Mouse (Mus musculus) liver, embryonic 11.5 days (tissue): ENCODE data around the gene Gmds. TPM values are rescaled to one million over a fixed set of nuclear protein-coding genes. Genes with fewer than 3 reads are reported as not detected.
A peak's percentile ranks its signal among the peaks of the same experiment; 100 is the strongest.

Experiments used
- ATAC-seq: fragments of 200-750 bp; cut with Nextera tagmentation; replicated peaks from 2 replicates; pipeline ENCODE4 v1.8.0; 2017; ENCODE audit warnings: moderate number of reproducible peaks, mild to moderate bottlenecking, moderate TSS enrichment, moderate library complexity; ENCODE audit not compliant: low FRiP score
- DNase-seq: peaks from one replicate; pipeline ENCODE4 v3.0.0-alpha.2; 2017; ENCODE audit warnings: low spot score
- H3K27ac ChIP-seq: fragments of 300-500 bp; sonication (generic); 2 replicates; pipeline ENCODE4 v1.5.1; 2014; ENCODE audit warnings: mild to moderate bottlenecking, low read depth, low read length, control low read depth
- H3K27me3 ChIP-seq: fragments of 300-500 bp; sonication (generic); replicated peaks from 2 replicates; pipeline ENCODE4 v1.6.1; 2014; ENCODE audit warnings: low read length, mixed read lengths; ENCODE audit not compliant: control insufficient read depth, insufficient read depth
- H3K36me3 ChIP-seq: fragments of 300-500 bp; sonication (generic); 2 replicates; pipeline ENCODE4 v1.6.1; 2014; ENCODE audit warnings: mild to moderate bottlenecking, low read length, moderate library complexity, mixed read lengths; ENCODE audit not compliant: control insufficient read depth, insufficient read depth
- H3K4me1 ChIP-seq: fragments of 300-500 bp; sonication (generic); replicated peaks from 2 replicates; pipeline ENCODE4 v1.6.1; 2014; ENCODE audit warnings: low read length, mixed read lengths; ENCODE audit not compliant: control insufficient read depth, insufficient read depth
- H3K4me2 ChIP-seq: fragments of 300-500 bp; sonication (generic); 2 replicates; pipeline ENCODE4 v1.6.1; 2014; ENCODE audit warnings: mild to moderate bottlenecking, control low read depth, moderate library complexity
- H3K4me3 ChIP-seq: fragments of 300-500 bp; sonication (generic); 2 replicates; pipeline ENCODE4 v1.5.1; 2014; ENCODE audit warnings: low read depth, low read length, control low read depth
- H3K9ac ChIP-seq: fragments of 300-500 bp; sonication (generic); 2 replicates; pipeline ENCODE4 v1.6.1; 2014; ENCODE audit warnings: low read depth, low read length, control low read depth
- H3K9me3 ChIP-seq: fragments of 300-500 bp; sonication (generic); 2 replicates; pipeline ENCODE4 v1.6.1; 2016; ENCODE audit warnings: low read length, inconsistent platforms, mixed read lengths; ENCODE audit not compliant: control insufficient read depth
- WGBS: fragments of 180-500 bp; shearing (Covaris S2); extraction: QIAGEN DNeasy Blood & Tissue Kit; methylation state at CpG from one replicate; pipeline ENCODE4 v1.1.7; 2014; 5-methylcytosine and 5-hydroxymethylcytosine counted together
- polyA plus RNA-seq: library from polyadenylated mRNA; unstranded; fragments of >200 nt; fragmentation: Nextera tagmentation; extraction: Ambion mirVana; gene quantifications from 2 replicates; pipeline ENCODE4 v1.2.1, GENCODE M21; 2014

The Gmds gene
- polyA plus RNA-seq, 1 experiment from 2014 or later: 19.7 TPM

- H3K9me3 ChIP-seq: no peaks in the 10 kb centered on the region
- no peaks in the 10 kb centered on the region; the same call in 1 of the 2 replicates for H3K4me1 ChIP-seq
- DNase-seq (no peak), ATAC-seq (no peak; the same call in 1 of the 2 replicates)
- peak overlapping the region; percentile 83 for H3K4me3 ChIP-seq
- WGBS: 6% methylated on average over 32 of the region's 32 CpGs
- no peaks in the 10 kb centered on the region for H3K27me3 ChIP-seq
- peak overlapping the region; percentile 89 for H3K9ac ChIP-seq
- H3K27ac ChIP-seq: no peak overlapping the region; the same call in 1 of the 2 replicates
- peak overlapping the region; percentile 95 for H3K4me2 ChIP-seq
- H3K36me3 ChIP-seq: no peaks in the 10 kb centered on the region
These were observed 616 bp downstream of the Gmds start for GRCm38 (mm10) chr13:32337735-32338512.

- DNase-seq (no peak), ATAC-seq (no peak)
- no peak overlapping the region for H3K4me2 ChIP-seq
- H3K4me1 ChIP-seq: no peaks in the 10 kb centered on the region
- no peaks in the 10 kb centered on the region for H3K9me3 ChIP-seq
- H3K27me3 ChIP-seq: no peaks in the 10 kb centered on the region
- H3K9ac ChIP-seq: no peak overlapping the region
- 65% methylated on average over 4 of the region's 4 CpGs for WGBS
- H3K27ac ChIP-seq: no peak overlapping the region
- H3K4me3 ChIP-seq: no peak overlapping the region
- no peaks in the 10 kb centered on the region for H3K36me3 ChIP-seq
These were observed 20.2 kb downstream of the Gmds start for GRCm38 (mm10) chr13:32318309-32318708.

GRCm38 (mm10) chr13:32317354-32317753 lies 21.2 kb downstream of the Gmds start:
- ATAC-seq (no peak), DNase-seq (no peak)
- H3K4me2 ChIP-seq: no peak overlapping the region
- WGBS: 87% methylated on average over 3 of the region's 3 CpGs
- no peaks in the 10 kb centered on the region for H3K9me3 ChIP-seq
- H3K27me3 ChIP-seq: no peaks in the 10 kb centered on the region
- H3K9ac ChIP-seq: no peak overlapping the region
- H3K4me1 ChIP-seq: no peaks in the 10 kb centered on the region
- no peaks in the 10 kb centered on the region for H3K36me3 ChIP-seq
- no peak overlapping the region for H3K27ac ChIP-seq
- H3K4me3 ChIP-seq: no peak overlapping the region

- H3K4me3 ChIP-seq: no peak overlapping the region
- 63% methylated on average over 3 of the region's 3 CpGs for WGBS
- no peak; the same call in 1 of the 2 replicates for ATAC-seq
These were observed 25.9 kb downstream of the Gmds start for GRCm38 (mm10) chr13:32312663-32313062.

GRCm38 (mm10) chr13:32311476-32311875 lies 27.1 kb downstream of the Gmds start:
- Histone ChIP-seq H3K9ac (no peak overlapping the region), H3K27ac (no peak overlapping the region), H3K4me2 (no peak overlapping the region), H3K36me3 (no peaks in the 10 kb centered on the region), H3K4me3 (no peak overlapping the region), H3K27me3 (no peaks in the 10 kb centered on the region), H3K4me1 (no peaks in the 10 kb centered on the region), H3K9me3 (no peaks in the 10 kb centered on the region)
- ATAC-seq: no peak
- DNase-seq: no peak
- WGBS: 86% methylated on average over 2 of the region's 2 CpGs

More at GRCm38 (mm10) chr13:32312663-32313062, 25.9 kb downstream of the Gmds start:
- Histone ChIP-seq H3K9me3 (no peaks in the 10 kb centered on the region), H3K27ac (no peak overlapping the region), H3K4me1 (no peaks in the 10 kb centered on the region), H3K9ac (no peak overlapping the region), H3K27me3 (no peaks in the 10 kb centered on the region), H3K4me2 (no peak overlapping the region), H3K36me3 (no peaks in the 10 kb centered on the region)
- no peak for DNase-seq

GRCm38 (mm10) chr13:32298456-32298855 lies 40.1 kb downstream of the Gmds start:
- no peak overlapping the region for H3K4me3 ChIP-seq
- no peak for ATAC-seq
- H3K9ac ChIP-seq: no peak overlapping the region
- no peak overlapping the region for H3K4me2 ChIP-seq
- no peaks in the 10 kb centered on the region for H3K36me3 ChIP-seq
- no peaks in the 10 kb centered on the region for H3K27me3 ChIP-seq
- no peak for DNase-seq
- WGBS: 37% methylated on average over 1 of the region's 1 CpGs
- no peaks in the 10 kb centered on the region for H3K9me3 ChIP-seq
- H3K4me1 ChIP-seq: no peaks in the 10 kb centered on the region
- H3K27ac ChIP-seq: no peak overlapping the region

GRCm38 (mm10) chr13:32297398-32297797 lies 41.1 kb downstream of the Gmds start:
- no peak for DNase-seq

GRCm38 (mm10) chr13:32294416-32295195 lies 43.9 kb downstream of the Gmds start:
- Histone ChIP-seq H3K27me3 (no peaks in the 10 kb centered on the region), H3K9ac (no peak overlapping the region), H3K4me1 (no peaks in the 10 kb centered on the region), H3K4me3 (no peak overlapping the region), H3K9me3 (no peaks in the 10 kb centered on the region), H3K4me2 (no peak overlapping the region), H3K27ac (no peak overlapping the region), H3K36me3 (no peaks in the 10 kb centered on the region)
- ATAC-seq: no peak
- WGBS: 68% methylated on average over 3 of the region's 3 CpGs
- no peak for DNase-seq

More at GRCm38 (mm10) chr13:32297398-32297797, 41.1 kb downstream of the Gmds start:
- Histone ChIP-seq H3K27ac (no peak overlapping the region), H3K9ac (no peak overlapping the region), H3K4me3 (no peak overlapping the region), H3K4me2 (no peak overlapping the region), H3K27me3 (no peaks in the 10 kb centered on the region), H3K4me1 (no peaks in the 10 kb centered on the region), H3K9me3 (no peaks in the 10 kb centered on the region), H3K36me3 (no peaks in the 10 kb centered on the region)
- 46% methylated on average over 5 of the region's 5 CpGs for WGBS
- no peak for ATAC-seq
